Mouse (Mus musculus) forebrain, embryonic 14.5 days (tissue): Measurements from ENCODE around the gene Arhgef7. TPM values are rescaled to one million over a fixed set of nuclear protein-coding genes. Genes with fewer than 3 reads are reported as not detected.

Experiments used
- ATAC-seq: fragments of 200-750 bp; cut with Nextera tagmentation; 2 replicates; pipeline ENCODE4 v1.8.0; 2017; ENCODE audit warnings: mild to moderate bottlenecking, moderate library complexity
- DNase-seq: peaks from one replicate; pipeline ENCODE4 v3.0.0-alpha.2; 2015; ENCODE audit warnings: low spot score
- H3K27ac ChIP-seq: fragments of 300-500 bp; sonication (generic); 2 replicates; pipeline ENCODE4 v1.5.1; 2014; ENCODE audit warnings: low read depth, mild to moderate bottlenecking, control low read depth, low read length, moderate library complexity
- H3K27me3 ChIP-seq: fragments of 300-500 bp; sonication (generic); replicated peaks from 2 replicates; pipeline ENCODE4 v1.6.1; 2014; ENCODE audit warnings: low read length, control low read depth, mixed read lengths; ENCODE audit not compliant: control insufficient read depth, insufficient read depth
- H3K36me3 ChIP-seq: fragments of 300-500 bp; sonication (generic); 2 replicates; pipeline ENCODE4 v1.6.1; 2014; ENCODE audit warnings: low read length, control low read depth; ENCODE audit not compliant: control insufficient read depth, insufficient read depth
- H3K4me1 ChIP-seq: fragments of 300-500 bp; sonication (generic); 2 replicates; pipeline ENCODE4 v1.6.1; 2014; ENCODE audit warnings: antibody characterized with exemption, low read length, control low read depth; ENCODE audit not compliant: control insufficient read depth, insufficient read depth
- H3K4me2 ChIP-seq: fragments of 300-500 bp; sonication (generic); 2 replicates; pipeline ENCODE4 v1.6.1; 2014; ENCODE audit warnings: mild to moderate bottlenecking, control low read depth, low read length
- H3K4me3 ChIP-seq: fragments of 300-500 bp; sonication (generic); 2 replicates; pipeline ENCODE4 v1.5.1; 2014; ENCODE audit warnings: low read depth, low read length, control low read depth
- H3K9ac ChIP-seq: fragments of 300-500 bp; sonication (generic); 2 replicates; pipeline ENCODE4 v1.6.1; 2014; ENCODE audit warnings: mild to moderate bottlenecking, low read length, control low read depth, moderate library complexity
- H3K9me3 ChIP-seq: fragments of 300-500 bp; sonication (generic); replicated peaks from 2 replicates; pipeline ENCODE4 v1.6.1; 2016; ENCODE audit warnings: low read length, control low read depth, mixed read lengths; ENCODE audit not compliant: control insufficient read depth
- WGBS: fragments of 180-500 bp; shearing (Covaris S2); extraction: QIAGEN DNeasy Blood & Tissue Kit; methylation state at CpG from one replicate; pipeline ENCODE4 v1.1.7; 2014; 5-methylcytosine and 5-hydroxymethylcytosine counted together
- polyA plus RNA-seq: library from polyadenylated mRNA; unstranded; fragments of >200 nt; fragmentation: Nextera tagmentation; extraction: Ambion mirVana; gene quantifications from 2 replicates; pipeline ENCODE4 v1.2.1, GENCODE M21; 2014

Arhgef7 gene
- polyA plus RNA-seq, 1 experiment from 2014 or later = 62.2 TPM

GRCm38 (mm10) chr8:11754723-11755122 is 27.2 kb downstream of the Arhgef7 start:
- H3K27ac ChIP-seq = no peak overlapping the region
- H3K4me2 ChIP-seq = no peak overlapping the region
- no peaks in the 10 kb centered on the region for H3K36me3 ChIP-seq
- H3K4me1 ChIP-seq = peaks cover 14% of the 10 kb centered on the region
- no peaks in the 10 kb centered on the region for H3K9me3 ChIP-seq
- ATAC-seq = no peak
- no peak for DNase-seq
- no peak overlapping the region for H3K9ac ChIP-seq
- no peak overlapping the region for H3K4me3 ChIP-seq
- H3K27me3 ChIP-seq = no peaks in the 10 kb centered on the region

GRCm38 (mm10) chr8:11755873-11756272 is 28.4 kb downstream of the Arhgef7 start:
- Histone ChIP-seq H3K4me1 (peaks cover 14% of the 10 kb centered on the region), H3K27ac (no peak overlapping the region), H3K9ac (no peak overlapping the region), H3K9me3 (no peaks in the 10 kb centered on the region), H3K27me3 (no peaks in the 10 kb centered on the region), H3K4me2 (no peak overlapping the region), H3K36me3 (no peaks in the 10 kb centered on the region), H3K4me3 (no peak overlapping the region)
- DNase-seq = peak; percentile 72
- ATAC-seq = no peak
- WGBS = 20% methylated on average over 5 of the region's 5 CpGs

- WGBS = 4% methylated on average over 47 of the region's 59 CpGs
- H3K36me3 ChIP-seq = no peaks in the 10 kb centered on the region
- H3K9ac ChIP-seq = peak overlapping the region; percentile 81
- H3K27ac ChIP-seq = peak overlapping the region; percentile 72
- peak; percentile 96 for ATAC-seq
- peak; percentile 85 for DNase-seq
- H3K4me2 ChIP-seq = peak overlapping the region; percentile 95
- H3K9me3 ChIP-seq = no peaks in the 10 kb centered on the region
- peaks cover 14% of the 10 kb centered on the region for H3K4me1 ChIP-seq
- H3K4me3 ChIP-seq = peak overlapping the region; percentile 80
- no peaks in the 10 kb centered on the region for H3K27me3 ChIP-seq
Observed at GRCm38 (mm10) chr8:11757568-11758481, 30.3 kb downstream of the Arhgef7 start.

GRCm38 (mm10) chr8:11758482-11759281 is 31.2 kb downstream of the Arhgef7 start:
- H3K4me2 ChIP-seq = peak overlapping the region; percentile 95
- WGBS = 1% methylated on average over 47 of the region's 53 CpGs
- H3K4me1 ChIP-seq = peaks cover 14% of the 10 kb centered on the region
- no peak; the same call in none of the 2 replicates for ATAC-seq
- peak overlapping the region; percentile 81 for H3K9ac ChIP-seq
- H3K27ac ChIP-seq = peak overlapping the region; percentile 72
- H3K9me3 ChIP-seq = no peaks in the 10 kb centered on the region
- H3K4me3 ChIP-seq = peak overlapping the region; percentile 80
- H3K36me3 ChIP-seq = no peaks in the 10 kb centered on the region
- DNase-seq = no peak
- H3K27me3 ChIP-seq = no peaks in the 10 kb centered on the region

GRCm38 (mm10) chr8:11761551-11761950 is 34.0 kb downstream of the Arhgef7 start:
- Histone ChIP-seq H3K9ac (no peak overlapping the region), H3K4me1 (peaks cover 14% of the 10 kb centered on the region), H3K27me3 (no peaks in the 10 kb centered on the region), H3K4me3 (no peak overlapping the region), H3K4me2 (no peak overlapping the region), H3K36me3 (no peaks in the 10 kb centered on the region), H3K27ac (no peak overlapping the region), H3K9me3 (no peaks in the 10 kb centered on the region)
- 94% methylated on average over 6 of the region's 6 CpGs for WGBS
- ATAC-seq = no peak
- DNase-seq = no peak

- Histone ChIP-seq H3K4me3 (no peak overlapping the region), H3K27me3 (no peaks in the 10 kb centered on the region), H3K36me3 (0 out of 2 replicates have a peak, but pooled peaks cover 1% of the 10 kb centered on the region), H3K9me3 (no peaks in the 10 kb centered on the region), H3K4me2 (no peak overlapping the region), H3K27ac (no peak overlapping the region), H3K4me1 (peaks cover 14% of the 10 kb centered on the region), H3K9ac (no peak overlapping the region)
- no peak for ATAC-seq
- 96% methylated on average over 5 of the region's 5 CpGs for WGBS
- DNase-seq = no peak
Observed at GRCm38 (mm10) chr8:11762048-11762447, 34.5 kb downstream of the Arhgef7 start.

GRCm38 (mm10) chr8:11762821-11763220 is 35.3 kb downstream of the Arhgef7 start:
- WGBS = 99% methylated on average over 7 of the region's 7 CpGs
- no peaks in the 10 kb centered on the region for H3K27me3 ChIP-seq
- no peak overlapping the region for H3K9ac ChIP-seq
- DNase-seq (no peak), ATAC-seq (no peak)
- H3K9me3 ChIP-seq = no peaks in the 10 kb centered on the region
- H3K36me3 ChIP-seq = 0 out of 2 replicates have a peak, but pooled peaks cover 4% of the 10 kb centered on the region
- H3K27ac ChIP-seq = no peak overlapping the region
- peaks cover 8% of the 10 kb centered on the region; the same call in 1 of the 2 replicates for H3K4me1 ChIP-seq
- no peak overlapping the region for H3K4me3 ChIP-seq
- H3K4me2 ChIP-seq = no peak overlapping the region

- Histone ChIP-seq H3K27ac (no peak overlapping the region), H3K9me3 (no peaks in the 10 kb centered on the region), H3K4me2 (no peak overlapping the region), H3K36me3 (peaks cover 14% of the 10 kb centered on the region; the same call in 1 of the 2 replicates), H3K9ac (no peak overlapping the region), H3K4me3 (no peak overlapping the region), H3K4me1 (no peaks in the 10 kb centered on the region; the same call in 1 of the 2 replicates), H3K27me3 (no peaks in the 10 kb centered on the region)
- no peak for ATAC-seq
- 89% methylated on average over 5 of the region's 5 CpGs for WGBS
- DNase-seq = no peak
Observed at GRCm38 (mm10) chr8:11767213-11767840, 39.8 kb downstream of the Arhgef7 start.
